Mouse (Mus musculus): ENCODE results near the gene Slc16a13.

Gene Slc16a13

GRCm38 (mm10) chr11:70168136-70168535 is 52.7 kb downstream of the Slc16a13 start:
- DNase-seq, result no peak

Data from cerebellum, postnatal 36 days (tissue).